Mouse (Mus musculus) heart, adult 2 months (tissue): ENCODE measurements around the gene Ell3.

Experiments used
- CTCF ChIP-seq: fragments of 200-600 bp; IDR thresholded peaks from 2 replicates; pipeline ENCODE4 v1.8.1; 2022; ENCODE audit warnings: antibody characterized with exemption, mild to moderate bottlenecking, moderate library complexity
- EP300 ChIP-seq: fragments of 200-500 bp; IDR thresholded peaks from 2 replicates; pipeline ENCODE4 v1.6.1; 2011; ENCODE audit warnings: low read depth, low read length, control low read depth; ENCODE audit not compliant: insufficient read depth
- POLR2A ChIP-seq: fragments of 200-500 bp; IDR thresholded peaks from 2 replicates; pipeline ENCODE4 v1.6.1; 2011; ENCODE audit warnings: mild to moderate bottlenecking, low read depth, low read length, control low read depth; ENCODE audit not compliant: insufficient read depth

DNA sequence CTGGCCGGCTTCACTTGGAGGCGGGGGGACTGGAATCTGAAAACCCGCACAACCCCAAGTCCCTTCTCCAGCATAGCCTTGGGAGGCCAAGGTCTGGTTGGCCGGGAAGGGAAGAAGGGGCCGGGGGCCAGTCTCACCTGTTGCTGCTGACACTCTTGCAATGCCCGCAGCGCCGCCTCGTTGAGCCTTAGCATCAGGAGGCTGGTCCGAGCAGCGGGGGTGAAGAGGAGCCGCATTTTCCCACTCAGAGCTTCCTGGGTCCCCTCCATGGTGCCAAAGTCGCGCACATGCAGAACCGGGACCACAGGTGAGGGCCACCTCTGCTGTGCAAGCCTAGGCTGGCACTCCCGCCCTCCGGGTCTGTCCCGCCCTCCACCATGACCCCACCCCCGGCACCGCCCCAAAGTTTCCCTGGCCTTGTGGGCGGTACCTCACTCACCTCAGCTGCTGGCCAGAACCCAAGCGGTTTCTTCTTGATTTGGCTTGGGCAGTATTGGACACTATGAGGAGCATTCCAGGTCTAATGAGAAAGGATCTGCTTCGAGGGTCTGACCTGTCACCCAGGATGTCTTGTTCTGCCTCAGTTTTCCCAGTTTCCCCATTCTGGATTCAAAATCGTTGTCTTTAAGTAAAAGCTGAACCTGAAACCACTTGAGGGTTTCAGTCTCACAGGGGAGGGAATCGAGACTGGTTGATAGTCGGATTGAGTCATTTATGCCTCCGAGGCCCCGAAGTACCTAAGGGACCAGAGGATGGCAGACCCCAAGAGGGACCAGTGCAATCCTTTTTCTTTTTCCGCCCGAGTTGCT, 1.6 kb downstream of the Ell3 start:
- TF ChIP-seq EP300 (no peak), CTCF (no peak), POLR2A (no peak)
